Mouse (Mus musculus): ENCODE measurements at regions not wholly inside any gene's neighbourhood (a gene's known extent, or its start where the extent isn't known, plus 50 kb on each side); places are given as distances from the start of the nearest gene placed in this dataset.

DNA sequence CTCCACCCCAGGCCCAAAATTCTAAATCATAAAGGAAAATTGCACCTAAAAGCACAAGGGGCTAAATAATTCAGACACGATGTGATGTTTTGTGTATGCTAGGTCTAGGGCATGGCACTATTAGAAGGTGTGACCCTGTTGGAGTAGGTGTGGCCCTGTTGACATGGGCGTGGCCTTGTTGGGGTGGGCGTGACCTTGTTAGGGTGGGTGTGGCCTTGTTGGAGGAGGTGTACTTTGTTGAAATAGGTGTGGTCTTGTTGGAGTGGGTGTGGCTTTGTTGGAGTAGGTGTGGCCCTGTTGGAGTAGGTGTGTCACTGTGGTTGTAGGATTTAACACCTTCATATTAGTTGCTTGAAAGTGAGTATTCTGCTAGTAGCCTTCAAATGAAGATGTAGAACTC, 114.1 kb downstream of the Cryba4 start:
- TF ChIP-seq EP300 (IDR thresholded peaks at IDR 0.05; ENCODE audit: insufficient read depth, low read depth, low read length) (no peak), CTCF (IDR thresholded peaks at IDR 0.05; ENCODE audit: low read depth, low read length) (no peak)
